ENCODE assay signal across 10 mouse cellular contexts in genomic region chr2:60323411-60323810, GRCm38 (mm10). TPM values are rescaled to one million over a fixed set of nuclear protein-coding genes. Genes with fewer than 3 reads are reported as not detected.
DNase-seq lines count a peak whose midpoint lies in the region; ATAC-seq and TF ChIP-seq lines count a peak whose summit lies in the region.
"Had no signal": no experiment of that assay in that cellular context is flagged by ENCODE, and none has a peak within 500 bp of the region (broad histone marks: within the 10 kb centered on the region; RNA-seq: fewer than 3 reads in every experiment).

No protein-coding gene starts in this region.

- no peak for ATAC-seq in kidney, embryonic 16.5 days (ENCODE audit: low FRiP score, low TSS enrichment)
- peak; percentile 58; the same call in 1 of the 2 replicates for ATAC-seq in neutrophil, adult 5-6 weeks (ENCODE audit: extremely low read depth, insufficient number of reproducible peaks, low FRiP score, poor library complexity, severe bottlenecking)
- no peak for ATAC-seq in midbrain, embryonic 11.5 days (ENCODE audit: low FRiP score)

- no peak overlapping the region for H3K9ac ChIP-seq in kidney, embryonic 16.5 days (replicated peaks; ENCODE audit: low read length)
- no peak overlapping the region for H3K9ac ChIP-seq in midbrain, embryonic 11.5 days (ENCODE audit: low read length)
- H3K9ac ChIP-seq: heart, embryonic 15.5 days; limb, embryonic 15.5 days had no signal

- peak; percentile 16 for DNase-seq in kidney, adult 2 months
- DNase-seq in ES-CJ7 (ENCODE audit: low read depth, low spot score): peak; percentile 70
- peak; percentile 20 for DNase-seq in c-Kit-positive CD71-positive TER-119-negative erythroid progenitor cells, embryonic 14.5 days (ENCODE audit: low read depth)
- DNase-seq in cerebellum, adult 18-20 months: no peak
- DNase-seq in gastrocnemius, postnatal 25 days: no peak
- no peak for DNase-seq in midbrain, embryonic 11.5 days (ENCODE audit: low spot score, missing footprints)

- no peak overlapping the region for H3K27ac ChIP-seq in kidney, adult 2 months (ENCODE audit: insufficient read depth, low read depth, low read length)
- H3K27ac ChIP-seq in kidney, embryonic 16.5 days (ENCODE audit: low read length): no peak overlapping the region
- H3K27ac ChIP-seq in midbrain, embryonic 11.5 days (ENCODE audit: low read depth, low read length): no peak overlapping the region
- H3K27ac ChIP-seq: heart, embryonic 15.5 days; limb, embryonic 15.5 days had no signal

- H3K4me2 ChIP-seq in kidney, embryonic 16.5 days (replicated peaks; ENCODE audit: low read depth, low read length): no peak overlapping the region
- H3K4me2 ChIP-seq in midbrain, embryonic 11.5 days: no peak overlapping the region
- H3K4me2 ChIP-seq: heart, embryonic 15.5 days; limb, embryonic 15.5 days had no signal

- no peaks in the 10 kb centered on the region for H3K9me3 ChIP-seq in kidney, embryonic 16.5 days (ENCODE audit: low read length)
- no peaks in the 10 kb centered on the region for H3K9me3 ChIP-seq in midbrain, embryonic 11.5 days (ENCODE audit: control insufficient read depth, low read length)
- H3K9me3 ChIP-seq: heart, embryonic 15.5 days; limb, embryonic 15.5 days had no signal

- H3K4me3 ChIP-seq in kidney, adult 2 months (ENCODE audit: insufficient read depth, low read depth, low read length): no peak overlapping the region
- H3K4me3 ChIP-seq in kidney, embryonic 16.5 days (ENCODE audit: low read length): no peak overlapping the region
- no peak overlapping the region for H3K4me3 ChIP-seq in midbrain, embryonic 11.5 days (ENCODE audit: low read depth, low read length)
- H3K4me3 ChIP-seq: heart, embryonic 15.5 days; limb, embryonic 15.5 days had no signal

- 82% methylated on average over 5 of the region's 5 CpGs for WGBS in kidney, adult 2 months
- 85% methylated on average over 5 of the region's 5 CpGs for WGBS in kidney, embryonic 16.5 days
- WGBS in midbrain, embryonic 11.5 days: 85% methylated on average over 5 of the region's 5 CpGs

- peak; percentile 57 for TF ChIP-seq CTCF in kidney, adult 2 months (conservative IDR thresholded peaks at IDR 0.05; ENCODE audit: insufficient read depth, insufficient read length, low read depth, low read length)

- no peaks in the 10 kb centered on the region for H3K27me3 ChIP-seq in kidney, adult 2 months (replicated peaks; ENCODE audit: control insufficient read depth, insufficient read depth, low read length)
- H3K27me3 ChIP-seq in kidney, embryonic 16.5 days (ENCODE audit: insufficient read depth, low read length): no peaks in the 10 kb centered on the region
- H3K27me3 ChIP-seq in midbrain, embryonic 11.5 days (ENCODE audit: control insufficient read depth, insufficient read depth, low read length): no peaks in the 10 kb centered on the region
- H3K27me3 ChIP-seq: heart, embryonic 15.5 days; limb, embryonic 15.5 days had no signal

- no peaks in the 10 kb centered on the region for H3K4me1 ChIP-seq in kidney, adult 2 months (ENCODE audit: control insufficient read depth, insufficient read depth, low read length)
- H3K4me1 ChIP-seq in kidney, embryonic 16.5 days (ENCODE audit: insufficient read depth, low read length): no peaks in the 10 kb centered on the region
- H3K4me1 ChIP-seq in midbrain, embryonic 11.5 days (ENCODE audit: control insufficient read depth, insufficient read depth, low read length): no peaks in the 10 kb centered on the region
- H3K4me1 ChIP-seq: heart, embryonic 15.5 days; limb, embryonic 15.5 days had no signal

- no peaks in the 10 kb centered on the region for H3K36me3 ChIP-seq in kidney, adult 2 months (ENCODE audit: control insufficient read depth, insufficient read depth, low read length)
- no peaks in the 10 kb centered on the region for H3K36me3 ChIP-seq in kidney, embryonic 16.5 days (ENCODE audit: insufficient read depth, low read length)
- no peaks in the 10 kb centered on the region for H3K36me3 ChIP-seq in midbrain, embryonic 11.5 days (ENCODE audit: control insufficient read depth, insufficient read depth, low read length)
- H3K36me3 ChIP-seq: heart, embryonic 15.5 days; limb, embryonic 15.5 days had no signal

- TF ChIP-seq POLR2A in kidney, adult 2 months (IDR thresholded peaks at IDR 0.05; ENCODE audit: low read depth, low read length): no peak

RNA-seq across cellular contexts. Expression of gene Cd302, which starts 39.1 kb away (rescaled TPM):
- 37.3 and 47.4 TPM in 2 replicates for polyA plus RNA-seq in kidney, adult 2 months (2012; rRNA removed)
- polyA plus RNA-seq in kidney, embryonic 16.5 days (2015; fragmentation: Nextera tagmentation; extraction: Ambion mirVana): 42.1 and 44.8 TPM in 2 replicates
- 2.3 and 4.0 TPM in 2 replicates for total RNA-seq in neutrophil, adult 5-6 weeks (2017)
- total RNA-seq in gastrocnemius, postnatal 25 days (2021): 10 to 100 TPM in 1 of 2 experiments, 1 to 10 TPM in 1; 9.7 to 14.7 TPM
- polyA plus RNA-seq in midbrain, embryonic 11.5 days (2014; fragmentation: Nextera tagmentation; extraction: Ambion mirVana): 15.6 and 16.2 TPM in 2 replicates

RNA-seq across cellular contexts. Expression of gene Ly75, which starts 59.7 kb away (rescaled TPM):
- polyA plus RNA-seq in kidney, adult 2 months (2012; rRNA removed): 0.41 and 0.72 TPM in 2 replicates
- 2.7 and 3.0 TPM in 2 replicates for polyA plus RNA-seq in kidney, embryonic 16.5 days (2015; fragmentation: Nextera tagmentation; extraction: Ambion mirVana)
- total RNA-seq in neutrophil, adult 5-6 weeks (2017): 18.4 and 18.6 TPM in 2 replicates
- total RNA-seq in gastrocnemius, postnatal 25 days (2021): under 1 TPM in 1 of 2 experiments, not detected in 1; 0.08 TPM
- 2.0 and 2.3 TPM in 2 replicates for polyA plus RNA-seq in midbrain, embryonic 11.5 days (2014; fragmentation: Nextera tagmentation; extraction: Ambion mirVana)

Comparison
In these comparisons a context has a peak if more than half of its experiments do, and no peak if none do; other contexts are left out.
1. DNase-seq: peak in kidney, adult 2 months (single experiment), ES-CJ7 (single experiment) and c-Kit-positive CD71-positive TER-119-negative erythroid progenitor cells, embryonic 14.5 days (single experiment); none in cerebellum, adult 18-20 months (0 of 2), gastrocnemius, postnatal 25 days (single experiment) and midbrain, embryonic 11.5 days (single experiment).